Mouse (Mus musculus) heart, embryonic 15.5 days (tissue): Measurements from ENCODE around the gene Gucy2d. TPM values are rescaled to one million over a fixed set of nuclear protein-coding genes. Genes with fewer than 3 reads are reported as not detected.

Experiments used
- ATAC-seq: fragments of 200-750 bp; cut with Nextera tagmentation; replicated peaks from 2 replicates; pipeline ENCODE4 v1.8.0; 2017; ENCODE audit warnings: low read depth, moderate TSS enrichment; ENCODE audit not compliant: insufficient number of reproducible peaks, insufficient read depth, low FRiP score
- H3K27ac ChIP-seq: fragments of 300-500 bp; sonication (generic); 2 replicates; pipeline ENCODE4 v1.5.1; 2015; ENCODE audit warnings: mild to moderate bottlenecking, inconsistent platforms
- H3K27me3 ChIP-seq: fragments of 300-500 bp; sonication (generic); 2 replicates; pipeline ENCODE4 v1.6.1; 2015; ENCODE audit warnings: inconsistent platforms
- H3K36me3 ChIP-seq: fragments of 300-500 bp; sonication (generic); 2 replicates; pipeline ENCODE4 v1.6.1; 2015; ENCODE audit warnings: mild to moderate bottlenecking, inconsistent platforms
- H3K4me1 ChIP-seq: fragments of 300-500 bp; sonication (generic); replicated peaks from 2 replicates; pipeline ENCODE4 v1.6.1; 2015; ENCODE audit warnings: inconsistent platforms
- H3K4me2 ChIP-seq: fragments of 300-500 bp; sonication (generic); 2 replicates; pipeline ENCODE4 v1.6.1; 2015; ENCODE audit warnings: inconsistent platforms, mild to moderate bottlenecking, moderate library complexity
- H3K4me3 ChIP-seq: fragments of 300-500 bp; sonication (generic); 2 replicates; pipeline ENCODE4 v1.5.1; 2015; ENCODE audit warnings: mild to moderate bottlenecking, inconsistent platforms
- H3K9ac ChIP-seq: fragments of 300-500 bp; sonication (generic); 2 replicates; pipeline ENCODE4 v1.6.1; 2015; ENCODE audit warnings: mild to moderate bottlenecking, inconsistent platforms
- H3K9me3 ChIP-seq: fragments of 300-500 bp; sonication (generic); replicated peaks from 2 replicates; pipeline ENCODE4 v1.6.1; 2016; ENCODE audit warnings: inconsistent platforms
- WGBS: fragments of 180-500 bp; shearing (Covaris S2); methylation state at CpG from one replicate; pipeline ENCODE4 v1.1.7; 2015; ENCODE audit warnings: mixed read lengths; 5-methylcytosine and 5-hydroxymethylcytosine counted together
- polyA plus RNA-seq: library from polyadenylated mRNA; unstranded; fragments of >200 nt; fragmentation: Nextera tagmentation; extraction: Ambion mirVana; gene quantifications from 2 replicates; pipeline ENCODE4 v1.2.1, GENCODE M21; 2015

Gucy2d gene
- polyA plus RNA-seq, 1 experiment from 2014 or later = not detected

- H3K4me1 ChIP-seq = peaks cover 51% of the 10 kb centered on the region
- peaks cover 14% of the 10 kb centered on the region; the same call in 1 of the 2 replicates for H3K27me3 ChIP-seq
- H3K9me3 ChIP-seq = no peaks in the 10 kb centered on the region
- no peak overlapping the region for H3K27ac ChIP-seq
- H3K4me2 ChIP-seq = peak overlapping the region; percentile 90
- ATAC-seq = no peak
- peak overlapping the region; percentile 65 for H3K4me3 ChIP-seq
- 49% methylated on average over 4 of the region's 4 CpGs for WGBS
- H3K9ac ChIP-seq = peak overlapping the region; percentile 63
- no peaks in the 10 kb centered on the region for H3K36me3 ChIP-seq
Measured at GRCm38 (mm10) chr7:98490328-98490727, 50.1 kb downstream of the Gucy2d start.

- Histone ChIP-seq H3K4me3 (peak overlapping the region; percentile 65), H3K4me1 (peaks cover 46% of the 10 kb centered on the region), H3K27ac (no peak overlapping the region), H3K9ac (no peak overlapping the region), H3K9me3 (no peaks in the 10 kb centered on the region), H3K36me3 (no peaks in the 10 kb centered on the region), H3K27me3 (peaks cover 14% of the 10 kb centered on the region; the same call in 1 of the 2 replicates), H3K4me2 (peak overlapping the region; percentile 90)
- WGBS = 91% methylated on average over 6 of the region's 6 CpGs
- no peak for ATAC-seq
Measured at GRCm38 (mm10) chr7:98490911-98491310, 50.7 kb downstream of the Gucy2d start.

GRCm38 (mm10) chr7:98491451-98492200 is 51.4 kb downstream of the Gucy2d start:
- peak overlapping the region; percentile 90 for H3K4me2 ChIP-seq
- ATAC-seq = no peak
- H3K9ac ChIP-seq = no peak overlapping the region

GRCm38 (mm10) chr7:98492331-98492730 is 52.1 kb downstream of the Gucy2d start:
- no peak overlapping the region for H3K27ac ChIP-seq
- ATAC-seq = no peak
- H3K9ac ChIP-seq = 0 out of 2 replicates have a peak overlapping the region, but pooled peaks have one; percentile 3

More at GRCm38 (mm10) chr7:98491451-98492200, 51.4 kb downstream of the Gucy2d start:
- no peak overlapping the region for H3K27ac ChIP-seq
- no peaks in the 10 kb centered on the region for H3K9me3 ChIP-seq
- 69% methylated on average over 9 of the region's 9 CpGs for WGBS
- peak overlapping the region; percentile 65; the same call in 1 of the 2 replicates for H3K4me3 ChIP-seq
- H3K27me3 ChIP-seq = peaks cover 14% of the 10 kb centered on the region; the same call in 1 of the 2 replicates
- H3K4me1 ChIP-seq = peaks cover 39% of the 10 kb centered on the region
- H3K36me3 ChIP-seq = no peaks in the 10 kb centered on the region

GRCm38 (mm10) chr7:98493307-98493706 is 53.1 kb downstream of the Gucy2d start:
- no peak for ATAC-seq
- Histone ChIP-seq H3K36me3 (no peaks in the 10 kb centered on the region), H3K4me1 (peaks cover 37% of the 10 kb centered on the region), H3K27ac (no peak overlapping the region), H3K4me2 (peak overlapping the region; percentile 90; the same call in 1 of the 2 replicates), H3K4me3 (no peak overlapping the region), H3K9me3 (no peaks in the 10 kb centered on the region), H3K9ac (no peak overlapping the region), H3K27me3 (peaks cover 10% of the 10 kb centered on the region; the same call in 1 of the 2 replicates)
- 55% methylated on average over 2 of the region's 2 CpGs for WGBS

More at GRCm38 (mm10) chr7:98492331-98492730, 52.1 kb downstream of the Gucy2d start:
- H3K4me3 ChIP-seq = no peak overlapping the region
- peaks cover 14% of the 10 kb centered on the region; the same call in 1 of the 2 replicates for H3K27me3 ChIP-seq
- WGBS = 71% methylated on average over 5 of the region's 5 CpGs
- no peaks in the 10 kb centered on the region for H3K36me3 ChIP-seq
- H3K9me3 ChIP-seq = no peaks in the 10 kb centered on the region
- H3K4me1 ChIP-seq = peaks cover 37% of the 10 kb centered on the region
- H3K4me2 ChIP-seq = peak overlapping the region; percentile 90

GRCm38 (mm10) chr7:98493901-98494480 is 53.8 kb downstream of the Gucy2d start:
- H3K4me3 ChIP-seq = no peak overlapping the region
- H3K4me2 ChIP-seq = no peak overlapping the region
- no peak overlapping the region; the same call in 1 of the 2 replicates for H3K27ac ChIP-seq
- WGBS = 51% methylated on average over 18 of the region's 18 CpGs
- no peaks in the 10 kb centered on the region for H3K9me3 ChIP-seq
- peaks cover 10% of the 10 kb centered on the region; the same call in 1 of the 2 replicates for H3K27me3 ChIP-seq
- no peak overlapping the region for H3K9ac ChIP-seq
- H3K4me1 ChIP-seq = peaks cover 37% of the 10 kb centered on the region
- ATAC-seq = no peak
- H3K36me3 ChIP-seq = no peaks in the 10 kb centered on the region

GRCm38 (mm10) chr7:98495591-98495990 is 55.4 kb downstream of the Gucy2d start:
- H3K9me3 ChIP-seq = no peaks in the 10 kb centered on the region
- ATAC-seq = no peak
- 77% methylated on average over 1 of the region's 1 CpGs for WGBS
- H3K4me1 ChIP-seq = peaks cover 37% of the 10 kb centered on the region
- H3K36me3 ChIP-seq = no peaks in the 10 kb centered on the region
- H3K27me3 ChIP-seq = 0 out of 2 replicates have a peak, but pooled peaks cover 6% of the 10 kb centered on the region
- no peak overlapping the region for H3K9ac ChIP-seq
- H3K4me2 ChIP-seq = no peak overlapping the region
- H3K27ac ChIP-seq = no peak overlapping the region
- H3K4me3 ChIP-seq = no peak overlapping the region

GRCm38 (mm10) chr7:98497451-98497850 is 57.2 kb downstream of the Gucy2d start:
- H3K4me1 ChIP-seq = peaks cover 37% of the 10 kb centered on the region
- WGBS = 41% methylated on average over 5 of the region's 5 CpGs
- H3K27me3 ChIP-seq = no peaks in the 10 kb centered on the region

GRCm38 (mm10) chr7:98498101-98498500 is 57.9 kb downstream of the Gucy2d start:
- no peaks in the 10 kb centered on the region for H3K9me3 ChIP-seq
- H3K27ac ChIP-seq = no peak overlapping the region
- 90% methylated on average over 12 of the region's 12 CpGs for WGBS
- H3K4me3 ChIP-seq = no peak overlapping the region
- H3K27me3 ChIP-seq = no peaks in the 10 kb centered on the region
- no peaks in the 10 kb centered on the region for H3K36me3 ChIP-seq
- H3K4me1 ChIP-seq = peaks cover 35% of the 10 kb centered on the region
- H3K9ac ChIP-seq = no peak overlapping the region
- no peak for ATAC-seq
- H3K4me2 ChIP-seq = no peak overlapping the region

More at GRCm38 (mm10) chr7:98497451-98497850, 57.2 kb downstream of the Gucy2d start:
- Histone ChIP-seq H3K4me2 (no peak overlapping the region), H3K4me3 (no peak overlapping the region), H3K36me3 (no peaks in the 10 kb centered on the region), H3K9ac (no peak overlapping the region), H3K27ac (no peak overlapping the region), H3K9me3 (no peaks in the 10 kb centered on the region)
- ATAC-seq = no peak

GRCm38 (mm10) chr7:98498656-98499560 is 58.7 kb downstream of the Gucy2d start:
- whole genome bisulfite sequencing = 81% methylated on average over 20 of the region's 20 CpGs
- H3K36me3 ChIP-seq = no peaks in the 10 kb centered on the region
- no peaks in the 10 kb centered on the region for H3K9me3 ChIP-seq
- no peaks in the 10 kb centered on the region for H3K27me3 ChIP-seq
- H3K4me2 ChIP-seq = no peak overlapping the region
- peaks cover 31% of the 10 kb centered on the region for H3K4me1 ChIP-seq
- ATAC-seq = no peak
- H3K27ac ChIP-seq = no peak overlapping the region
- H3K9ac ChIP-seq = no peak overlapping the region
- H3K4me3 ChIP-seq = no peak overlapping the region
